Mouse (Mus musculus): ENCODE data around the gene Ybx2. TPM values are rescaled to one million over a fixed set of nuclear protein-coding genes. Genes with fewer than 3 reads are reported as not detected.

Ybx2 gene
- polyA plus RNA-seq, 1 experiment = not detected

DNA sequence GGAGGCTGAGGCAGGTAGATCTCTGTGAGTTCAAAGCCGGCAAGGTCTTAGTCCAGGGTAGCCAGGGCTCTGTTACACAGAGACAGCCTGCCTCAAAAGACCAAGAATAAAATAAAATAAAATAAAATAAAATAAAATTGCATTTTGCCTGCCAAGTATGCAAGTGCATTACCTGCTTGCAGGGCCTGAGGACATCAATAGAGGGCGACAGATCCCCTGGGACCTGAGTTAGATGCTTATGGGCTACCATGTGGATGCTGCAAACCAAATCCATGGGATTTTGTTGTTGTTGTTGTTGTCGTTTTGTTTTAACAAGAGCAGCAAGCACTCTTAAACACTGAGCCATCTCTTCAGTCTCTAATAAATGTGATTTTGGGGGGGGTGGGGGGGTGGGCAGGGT is 3.3 kb upstream of the Ybx2 start:
- no peaks in the 10 kb centered on the region for H3K4me1 ChIP-seq (ENCODE audit: control insufficient read depth, insufficient read depth, low read length)
- TF ChIP-seq POLR2A (IDR thresholded peaks at IDR 0.05; ENCODE audit: low read depth, low read length) (no peak), CTCF (IDR thresholded peaks at IDR 0.05; ENCODE audit: borderline replicate concordance, insufficient read depth, low read length) (no peak)
- no peak overlapping the region for H3K27ac ChIP-seq (ENCODE audit: insufficient read depth, low read length)
- H3K4me3 ChIP-seq (ENCODE audit: insufficient read depth, low read length) = no peak overlapping the region

DNA sequence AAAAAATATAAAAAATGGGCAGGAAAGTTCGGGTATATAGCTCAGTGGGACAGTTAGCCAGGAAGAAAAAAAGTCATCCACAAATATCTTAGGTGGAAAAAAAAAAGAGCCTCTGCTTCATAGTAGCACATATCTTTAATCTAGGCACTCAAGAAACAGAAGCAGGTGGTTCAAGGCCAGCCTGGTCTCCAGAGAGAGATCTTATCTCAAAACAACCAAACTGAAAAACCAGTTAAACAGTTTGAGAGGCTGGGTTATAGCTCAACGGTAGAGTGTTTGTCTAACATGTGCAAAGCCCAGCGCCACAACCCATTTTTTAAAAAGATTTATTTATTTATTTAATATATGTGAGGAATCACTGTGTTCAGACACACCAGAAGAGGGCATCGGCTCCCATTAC is 2.5 kb upstream of the Ybx2 start:
- Histone ChIP-seq H3K4me3 (ENCODE audit: insufficient read depth, low read length) (no peak overlapping the region), H3K27ac (ENCODE audit: insufficient read depth, low read length) (no peak overlapping the region), H3K4me1 (ENCODE audit: control insufficient read depth, insufficient read depth, low read length) (no peaks in the 10 kb centered on the region)
- no peak for TF ChIP-seq POLR2A (IDR thresholded peaks at IDR 0.05; ENCODE audit: low read depth, low read length)

DNA sequence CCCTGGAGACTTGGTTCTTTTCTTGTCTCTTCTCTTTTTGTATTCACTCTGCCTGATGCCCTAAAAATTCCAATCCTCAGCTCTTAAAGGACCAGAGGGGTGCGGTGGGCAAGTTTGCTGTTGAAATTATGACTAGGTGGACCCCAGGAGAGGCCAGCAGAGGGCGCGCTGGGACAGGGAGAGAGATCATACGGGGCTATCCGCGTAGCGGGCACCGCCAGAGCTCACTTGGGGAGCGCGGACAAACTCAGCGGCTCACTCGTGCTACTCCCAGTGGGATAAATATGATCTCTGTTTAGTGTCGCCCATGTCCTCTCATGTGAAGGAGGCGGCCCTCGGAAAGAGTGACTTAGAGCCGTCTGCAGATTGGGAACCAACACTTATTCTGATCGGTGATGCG is 1.4 kb upstream of the Ybx2 start:
- Histone ChIP-seq H3K4me1 (ENCODE audit: control insufficient read depth, insufficient read depth, low read length) (no peaks in the 10 kb centered on the region), H3K4me3 (ENCODE audit: insufficient read depth, low read length) (no peak overlapping the region), H3K27ac (ENCODE audit: insufficient read depth, low read length) (no peak overlapping the region)
- TF ChIP-seq POLR2A (IDR thresholded peaks at IDR 0.05; ENCODE audit: low read depth, low read length) = no peak
- TF ChIP-seq CTCF (IDR thresholded peaks at IDR 0.05; ENCODE audit: borderline replicate concordance, insufficient read depth, low read length) = peak; percentile 65; the same call in 1 of the 2 replicates

GRCm38 (mm10) chr11:69934681-69935080 is 915 bp upstream of the Ybx2 start:
- no peak for TF ChIP-seq POLR2A (IDR thresholded peaks at IDR 0.05; ENCODE audit: low read depth, low read length)
- TF ChIP-seq CTCF (IDR thresholded peaks at IDR 0.05; ENCODE audit: borderline replicate concordance, insufficient read depth, low read length) = no peak
- H3K4me3 ChIP-seq (ENCODE audit: insufficient read depth, low read length) = no peak overlapping the region
- H3K27ac ChIP-seq (ENCODE audit: insufficient read depth, low read length) = no peak overlapping the region
- no peaks in the 10 kb centered on the region for H3K4me1 ChIP-seq (ENCODE audit: control insufficient read depth, insufficient read depth, low read length)

DNA sequence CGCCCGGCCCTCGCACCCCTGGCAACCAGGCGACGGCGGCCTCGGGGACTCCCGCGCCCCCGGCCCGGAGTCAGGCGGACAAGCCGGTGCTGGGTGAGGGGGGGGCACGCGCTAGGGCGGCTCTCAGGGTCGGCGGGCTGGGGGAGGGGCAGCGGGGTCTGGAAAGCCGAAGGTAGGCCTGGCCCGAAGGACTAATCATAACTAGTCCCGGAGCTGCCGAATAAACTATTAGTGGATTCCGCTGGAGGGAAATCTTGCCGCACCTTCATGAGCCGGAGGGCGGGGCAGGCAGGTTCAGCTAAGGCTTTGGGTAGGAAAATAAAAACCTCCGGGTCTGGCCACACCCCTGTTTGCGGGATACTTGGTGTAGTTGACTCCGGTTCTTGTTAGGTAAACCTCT is 560 bp downstream of the Ybx2 start:
- Histone ChIP-seq H3K4me3 (ENCODE audit: insufficient read depth, low read length) (no peak overlapping the region), H3K4me1 (ENCODE audit: control insufficient read depth, insufficient read depth, low read length) (no peaks in the 10 kb centered on the region), H3K27ac (ENCODE audit: insufficient read depth, low read length) (no peak overlapping the region)
- no peak for TF ChIP-seq CTCF (IDR thresholded peaks at IDR 0.05; ENCODE audit: borderline replicate concordance, insufficient read depth, low read length)
- no peak for TF ChIP-seq POLR2A (IDR thresholded peaks at IDR 0.05; ENCODE audit: low read depth, low read length)

DNA sequence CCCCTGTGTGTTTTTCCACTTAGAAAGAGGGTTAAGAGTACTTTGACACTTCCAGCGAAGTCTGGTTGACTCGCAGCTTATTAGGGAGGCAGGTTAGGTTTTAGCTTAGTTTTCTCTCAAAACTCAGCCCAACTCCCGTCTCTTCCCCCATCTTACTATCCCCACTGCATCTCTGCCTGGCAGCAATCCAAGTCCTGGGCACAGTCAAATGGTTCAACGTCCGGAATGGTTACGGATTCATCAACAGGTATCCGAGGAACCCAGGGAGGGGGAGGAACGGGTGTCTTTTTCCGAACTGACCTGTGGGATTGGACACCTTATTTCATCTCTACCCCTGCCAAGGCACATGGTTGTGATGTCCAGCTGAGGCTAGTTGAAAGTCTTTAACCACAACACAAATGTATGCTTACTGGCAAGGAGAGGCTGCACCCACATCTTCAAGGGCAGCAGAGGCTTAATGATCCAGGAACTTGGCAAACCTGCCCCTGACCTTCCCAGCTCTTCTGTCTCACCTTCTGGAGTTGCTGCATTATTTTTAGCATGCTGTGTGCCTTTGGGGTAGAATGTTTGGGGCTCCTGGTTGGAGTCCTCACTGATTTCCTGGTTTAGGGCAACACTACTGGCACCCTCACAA is 1.2 kb downstream of the Ybx2 start:
- no peaks in the 10 kb centered on the region for H3K4me1 ChIP-seq (ENCODE audit: control insufficient read depth, insufficient read depth, low read length)
- H3K4me3 ChIP-seq (ENCODE audit: insufficient read depth, low read length) = no peak overlapping the region
- H3K27ac ChIP-seq (ENCODE audit: insufficient read depth, low read length) = no peak overlapping the region
- TF ChIP-seq CTCF (IDR thresholded peaks at IDR 0.05; ENCODE audit: borderline replicate concordance, insufficient read depth, low read length) (no peak), POLR2A (IDR thresholded peaks at IDR 0.05; ENCODE audit: low read depth, low read length) (no peak)

DNA sequence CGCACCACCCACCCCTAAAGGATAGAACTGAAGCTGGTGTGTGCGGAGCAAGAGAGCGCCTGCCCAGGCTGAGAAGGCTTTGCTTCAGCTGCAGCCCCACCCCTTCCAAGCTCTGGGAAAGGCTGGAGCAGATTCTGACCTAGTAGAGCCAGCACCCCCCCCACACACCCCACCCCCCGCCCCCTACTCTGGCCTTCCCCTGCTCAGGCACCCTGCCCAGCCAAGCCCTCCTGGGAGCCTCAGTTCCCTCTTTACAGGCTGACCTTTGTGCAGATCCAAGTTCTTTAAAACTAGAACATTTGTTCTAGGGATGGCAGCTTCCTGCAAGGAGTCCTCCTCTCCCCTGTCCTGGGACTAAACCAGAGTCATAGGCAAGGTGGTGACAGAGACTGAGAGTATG is 1.8 kb downstream of the Ybx2 start:
- no peak for TF ChIP-seq POLR2A (IDR thresholded peaks at IDR 0.05; ENCODE audit: low read depth, low read length)
- no peak for TF ChIP-seq CTCF (IDR thresholded peaks at IDR 0.05; ENCODE audit: borderline replicate concordance, insufficient read depth, low read length)
- no peak overlapping the region for H3K4me3 ChIP-seq (ENCODE audit: insufficient read depth, low read length)
- no peak overlapping the region for H3K27ac ChIP-seq (ENCODE audit: insufficient read depth, low read length)
- no peaks in the 10 kb centered on the region for H3K4me1 ChIP-seq (ENCODE audit: control insufficient read depth, insufficient read depth, low read length)

- Histone ChIP-seq H3K4me3 (ENCODE audit: insufficient read depth, low read length) (no peak overlapping the region), H3K27ac (ENCODE audit: insufficient read depth, low read length) (no peak overlapping the region), H3K4me1 (ENCODE audit: control insufficient read depth, insufficient read depth, low read length) (no peaks in the 10 kb centered on the region)
- TF ChIP-seq POLR2A (IDR thresholded peaks at IDR 0.05; ENCODE audit: low read depth, low read length) (no peak), CTCF (IDR thresholded peaks at IDR 0.05; ENCODE audit: borderline replicate concordance, insufficient read depth, low read length) (no peak)
Measured at GRCm38 (mm10) chr11:69937834-69938233, 2.2 kb downstream of the Ybx2 start.

GRCm38 (mm10) chr11:69938401-69938979 is 2.9 kb downstream of the Ybx2 start:
- Histone ChIP-seq H3K4me3 (ENCODE audit: insufficient read depth, low read length) (no peak overlapping the region), H3K27ac (ENCODE audit: insufficient read depth, low read length) (no peak overlapping the region), H3K4me1 (ENCODE audit: control insufficient read depth, insufficient read depth, low read length) (no peaks in the 10 kb centered on the region)
- TF ChIP-seq CTCF (IDR thresholded peaks at IDR 0.05; ENCODE audit: borderline replicate concordance, insufficient read depth, low read length) (no peak), POLR2A (IDR thresholded peaks at IDR 0.05; ENCODE audit: low read depth, low read length) (no peak)

- Histone ChIP-seq H3K27ac (ENCODE audit: insufficient read depth, low read length) (no peak overlapping the region), H3K4me3 (ENCODE audit: insufficient read depth, low read length) (no peak overlapping the region), H3K4me1 (ENCODE audit: control insufficient read depth, insufficient read depth, low read length) (no peaks in the 10 kb centered on the region)
- TF ChIP-seq CTCF (IDR thresholded peaks at IDR 0.05; ENCODE audit: borderline replicate concordance, insufficient read depth, low read length) (no peak), POLR2A (IDR thresholded peaks at IDR 0.05; ENCODE audit: low read depth, low read length) (no peak)
Measured at GRCm38 (mm10) chr11:69939181-69939580, 3.6 kb downstream of the Ybx2 start.
